Mouse (Mus musculus) ovary, adult 2 months (tissue): ENCODE results near the gene Shkbp1. TPM values are rescaled to one million over a fixed set of nuclear protein-coding genes. Genes with fewer than 3 reads are reported as not detected.

Experiments used
- polyA plus RNA-seq: library from polyadenylated mRNA; depleted of rRNA; stranded (reverse); fragments of >200 nt; gene quantifications from 2 replicates; pipeline ENCODE4 v1.2.3, GENCODE M21; 2012; rRNA removed

Shkbp1 gene
- 86.6 and 97.9 TPM in 2 replicates for polyA plus RNA-seq

GRCm38 (mm10) chr7:27355745-27356240 is at the start of gene Shkbp1:
Shkbp1 (minus strand) TSS chr7:27356019.

DNA sequence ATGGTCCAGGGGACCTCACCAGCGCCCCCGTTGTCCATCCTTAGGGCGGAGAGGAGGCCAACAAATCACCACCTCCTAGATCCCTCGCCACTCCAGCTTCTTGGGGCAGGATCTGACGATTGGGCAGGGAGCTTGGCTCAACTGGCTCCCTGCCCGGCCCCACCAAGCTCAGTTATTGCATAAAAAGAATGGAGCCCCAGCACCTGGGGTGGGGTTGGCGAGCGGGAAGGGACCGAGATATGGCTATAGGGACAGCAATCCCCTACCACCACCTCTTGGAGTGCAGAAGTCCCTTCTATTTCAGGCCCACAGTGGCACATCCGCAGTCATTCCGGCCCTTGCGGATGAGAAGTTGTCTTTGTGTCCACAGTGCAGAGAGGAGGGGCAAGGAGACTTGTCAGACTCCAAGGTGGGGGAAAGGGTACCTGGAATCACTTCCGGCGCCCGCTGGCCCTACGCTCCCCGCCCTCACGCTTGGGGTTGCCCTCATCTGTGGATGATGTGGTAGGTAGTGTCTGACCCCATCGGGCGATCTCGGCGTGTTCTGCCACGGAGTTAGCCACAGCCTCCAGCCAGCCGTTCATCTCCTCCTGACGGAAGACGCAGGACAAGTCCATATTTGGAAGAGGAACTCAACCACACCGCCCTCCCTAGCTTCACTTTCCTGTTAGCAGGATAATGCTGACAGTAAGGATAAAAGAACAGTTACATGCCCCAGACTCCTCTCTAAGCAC is 1.2 kb upstream of the Shkbp1 start, which contains the start of gene Gm20479:
Gene Gm20479, minus strand, starts transcription at position 559 of the 734 bp plus-strand sequence.

GRCm38 (mm10) chr7:27337175-27337853 is 18.5 kb downstream of the Shkbp1 start, which contains the start of gene Ltbp4:
Ltbp4 (minus strand) TSS chr7:27337692.

Other genes starting within 250 kb of the Shkbp1 start
- gene Cyp2f2, start 236.1 kb downstream of the Shkbp1 start, polyA plus RNA-seq: 30.2 and 55.4 TPM in 2 replicates
- not detected in 2 replicates for gene Cyp2t4, start 202.3 kb downstream of the Shkbp1 start, polyA plus RNA-seq
- 130 and 148 TPM in 2 replicates for gene Egln2, start 189.2 kb downstream of the Shkbp1 start, polyA plus RNA-seq
- 79.0 and 86.7 TPM in 2 replicates for gene Rab4b, start 177.1 kb downstream of the Shkbp1 start, polyA plus RNA-seq
- not detected in 2 replicates for gene Gm21983, start 174.9 kb downstream of the Shkbp1 start, polyA plus RNA-seq
- 14.0 and 16.1 TPM in 2 replicates for gene Mia, start 174.9 kb downstream of the Shkbp1 start, polyA plus RNA-seq
- gene BC024978, start 160.2 kb downstream of the Shkbp1 start, polyA plus RNA-seq: 23.2 and 27.1 TPM in 2 replicates
- gene Snrpa, start 159.7 kb downstream of the Shkbp1 start, polyA plus RNA-seq: 265 and 331 TPM in 2 replicates
- gene Itpkc, start 127.4 kb downstream of the Shkbp1 start, polyA plus RNA-seq: 15.9 and 18.5 TPM in 2 replicates
- 84.4 and 102 TPM in 2 replicates for gene Coq8b, start 123.0 kb downstream of the Shkbp1 start, polyA plus RNA-seq
- gene Numbl, start 97.6 kb downstream of the Shkbp1 start, polyA plus RNA-seq: 86.9 and 94.3 TPM in 2 replicates
- 441 and 545 TPM in 2 replicates for gene Ltbp4, start 18.3 kb downstream of the Shkbp1 start, polyA plus RNA-seq
- gene Gm20479, start 1.4 kb upstream of the Shkbp1 start, polyA plus RNA-seq: 0.63 TPM in 1 of 2 replicates, not detected in the other
- 0.48 and 0.73 TPM in 2 replicates for gene Sptbn4, start 91.7 kb upstream of the Shkbp1 start, polyA plus RNA-seq
- gene Blvrb, start 92.0 kb upstream of the Shkbp1 start, polyA plus RNA-seq: 144 and 146 TPM in 2 replicates
- 12.7 and 14.7 TPM in 2 replicates for gene Sertad3, start 117.7 kb upstream of the Shkbp1 start, polyA plus RNA-seq
- 51.6 and 54.1 TPM in 2 replicates for gene Sertad1, start 130.9 kb upstream of the Shkbp1 start, polyA plus RNA-seq
- gene Prx, start 143.3 kb upstream of the Shkbp1 start, polyA plus RNA-seq: 3.2 and 3.5 TPM in 2 replicates
- gene Hipk4, start 167.2 kb upstream of the Shkbp1 start, polyA plus RNA-seq: 2.8 and 2.9 TPM in 2 replicates
- 235 and 281 TPM in 2 replicates for gene Pld3, start 197.2 kb upstream of the Shkbp1 start, polyA plus RNA-seq
- 40.4 and 41.2 TPM in 2 replicates for gene 2310022A10Rik, start 197.2 kb upstream of the Shkbp1 start, polyA plus RNA-seq
- gene Akt2, start 235.5 kb upstream of the Shkbp1 start, polyA plus RNA-seq: 111 and 122 TPM in 2 replicates